Mouse (Mus musculus) brain, embryonic 14.5 days (tissue): Measurements from ENCODE around the gene Rwdd1. TPM values are rescaled to one million over a fixed set of nuclear protein-coding genes. Genes with fewer than 3 reads are reported as not detected.
"Not testable (repeated sequence)": the region's sequence is repeated elsewhere in the genome, so short reads cannot be mapped to it uniquely, and the experiment has no call there.

ENCODE experiments used
- DNase-seq: peaks from one replicate; pipeline ENCODE4 v3.0.0-alpha.2; 2011; ENCODE audit warnings: low read depth
- CTCF ChIP-seq: fragments of 200-500 bp; IDR thresholded peaks from 2 replicates; pipeline ENCODE4 v1.5.1; 2012; ENCODE audit warnings: inconsistent platforms, mild to moderate bottlenecking, moderate library complexity, borderline replicate concordance; ENCODE audit not compliant: insufficient read depth, insufficient read length; ENCODE audit errors: extremely low read depth
- POLR2A ChIP-seq: fragments of 200-500 bp; IDR thresholded peaks from 2 replicates; pipeline ENCODE4 v1.6.1; 2012; ENCODE audit warnings: mild to moderate bottlenecking, inconsistent platforms, borderline replicate concordance; ENCODE audit not compliant: poor library complexity, insufficient read depth, insufficient read length, severe bottlenecking; ENCODE audit errors: extremely low read depth
- polyA plus RNA-seq: library from polyadenylated mRNA; depleted of rRNA; stranded (reverse); fragments of >200 nt; gene quantifications from 2 replicates; pipeline ENCODE4 v1.2.3, GENCODE M21; 2012; rRNA removed

Gene Rwdd1
- 70.6 and 72.4 TPM in 2 replicates for polyA plus RNA-seq

- no peak for TF ChIP-seq CTCF
- TF ChIP-seq POLR2A = peak; percentile 96
- peak; percentile 99 for DNase-seq
Measured at GRCm38 (mm10) chr10:34019302-34020075, at the start of gene Rwdd1. Gene Rwdd1 (minus strand): TSS chr10:34019624.

GRCm38 (mm10) chr10:34066591-34066990, 47.2 kb upstream of the Rwdd1 start:
- TF ChIP-seq CTCF = no peak
- no peak for TF ChIP-seq POLR2A
- no peak for DNase-seq

DNA sequence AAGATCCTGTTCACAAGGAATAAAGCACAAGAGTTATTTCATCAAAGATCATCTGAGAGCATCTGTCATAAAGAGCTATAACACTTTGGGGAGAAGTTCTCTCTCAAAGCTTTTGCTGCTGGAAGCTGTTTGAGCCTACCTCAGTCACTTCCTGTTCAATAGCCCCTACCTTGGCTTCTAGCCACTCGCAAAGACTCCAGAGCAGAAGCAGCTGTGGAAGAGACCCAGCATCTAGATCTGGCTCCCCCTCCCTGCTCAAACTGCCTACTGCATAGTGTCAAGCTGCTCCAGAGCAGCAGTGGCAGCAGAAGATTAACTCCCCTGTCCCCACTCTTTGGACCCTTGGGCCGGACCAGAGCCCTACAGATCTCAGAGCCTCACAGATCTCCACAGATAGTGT, 34.6 kb upstream of the Rwdd1 start:
- DNase-seq = no peak
- TF ChIP-seq POLR2A = no peak
- TF ChIP-seq CTCF = no peak

DNA sequence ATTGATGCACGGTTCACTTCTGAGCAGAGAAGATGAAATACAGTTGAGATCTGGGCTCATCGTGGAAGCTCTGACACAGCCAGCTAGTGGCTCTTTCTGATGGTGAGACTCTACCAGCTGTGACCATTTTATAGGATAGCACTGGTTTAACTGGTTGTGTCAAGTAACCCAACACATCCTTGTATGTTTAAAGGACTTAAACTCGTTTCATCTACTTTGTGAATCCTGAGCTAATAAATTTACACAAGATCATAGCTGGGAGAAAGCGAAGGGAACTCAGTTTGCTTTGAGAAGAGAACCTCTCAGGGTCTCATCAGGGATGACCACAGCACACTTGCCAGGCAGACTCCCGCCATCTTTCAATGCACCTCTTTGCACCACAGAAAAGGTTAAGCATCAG, 24.8 kb upstream of the Rwdd1 start, which contains the start of gene Calhm4:
Gene Calhm4 (minus strand): TSS at position 101 of the 400 bp plus-strand sequence.
- no peak for TF ChIP-seq CTCF
- no peak for TF ChIP-seq POLR2A
- DNase-seq = no peak

DNA sequence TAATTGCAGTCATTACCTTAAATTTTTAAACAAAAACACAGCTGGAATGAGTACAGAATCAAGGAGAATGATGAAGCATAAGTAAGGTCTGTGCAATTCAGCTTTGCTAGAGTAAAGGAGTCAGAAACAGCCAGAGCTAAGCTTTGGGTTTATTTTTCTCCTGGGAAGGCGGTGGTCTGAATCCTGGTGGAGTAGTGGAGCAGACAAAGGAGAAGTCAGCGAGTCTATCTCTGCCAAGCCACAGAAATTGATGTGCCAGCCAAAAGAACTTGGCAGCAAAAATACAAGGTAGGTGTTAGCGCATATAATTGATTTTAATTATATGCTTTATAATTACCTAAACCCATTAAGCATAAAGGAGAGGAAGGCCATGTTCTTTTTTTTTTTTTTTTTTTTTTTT, 18.0 kb upstream of the Rwdd1 start, which contains the start of gene Trappc3l:
Gene Trappc3l (plus strand): TSS at position 197 of the 400 bp plus-strand sequence.
- peak; percentile 63 for DNase-seq

DNA sequence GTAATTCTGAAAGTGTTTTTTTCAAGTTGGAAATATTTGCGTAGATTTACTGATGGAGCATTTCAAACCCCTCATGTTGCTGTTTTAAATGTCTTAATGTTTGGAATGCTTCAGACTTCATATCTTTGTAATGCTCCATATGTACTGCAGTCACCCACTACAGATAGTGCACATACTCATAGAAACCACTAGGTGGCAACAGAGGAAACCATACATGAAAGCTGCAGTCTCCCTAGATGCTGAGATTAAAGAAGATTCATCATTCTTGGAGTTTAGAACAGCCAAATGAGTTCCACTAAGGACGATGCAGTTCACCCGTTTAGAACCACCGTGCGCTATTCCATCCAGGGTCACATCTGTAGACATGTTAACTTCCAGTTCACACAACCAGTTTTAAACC, 17.2 kb upstream of the Rwdd1 start:
- TF ChIP-seq CTCF (peak; percentile 59; the same call in 1 of the 2 replicates), POLR2A (no peak)
- DNase-seq = peak; percentile 80

More for the DNA sequence above, 18.0 kb upstream of the Rwdd1 start, which contains the start of gene Trappc3l:
- no peak for TF ChIP-seq CTCF

DNA sequence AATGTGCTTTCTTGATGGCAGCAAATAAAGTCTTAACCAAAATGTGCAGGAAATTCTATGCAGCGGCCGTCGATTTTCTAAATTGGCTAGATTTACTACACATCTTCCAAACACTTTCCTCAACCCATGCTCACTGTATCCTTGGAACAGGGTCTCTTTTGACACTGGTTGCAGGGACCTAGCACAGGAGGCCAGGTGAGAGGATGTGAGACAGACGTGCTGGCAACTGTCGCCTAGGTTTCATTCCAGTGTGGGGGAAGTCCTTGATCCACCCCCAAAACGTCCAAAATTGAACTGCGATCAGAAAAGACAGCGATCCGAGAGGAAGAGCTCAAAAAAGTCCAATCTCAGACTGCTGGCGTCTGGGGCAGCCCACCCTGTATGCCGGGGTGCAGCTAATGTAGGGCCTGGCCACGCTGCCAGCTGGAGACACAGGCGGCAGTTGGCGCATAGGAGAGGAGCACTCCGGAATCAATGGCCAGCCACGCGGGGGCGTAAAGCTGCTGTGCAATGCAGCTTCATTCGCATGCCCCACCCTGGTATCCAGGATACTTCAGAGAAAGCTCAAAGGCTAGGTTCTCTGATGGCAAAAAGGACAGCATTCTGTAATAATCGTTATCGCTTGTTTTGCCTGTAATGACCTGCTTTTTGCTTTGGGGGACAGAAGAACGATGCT, 14.3 kb upstream of the Rwdd1 start:
- TF ChIP-seq CTCF (peak; percentile 78), POLR2A (no peak)
- DNase-seq = peak; percentile 91

DNA sequence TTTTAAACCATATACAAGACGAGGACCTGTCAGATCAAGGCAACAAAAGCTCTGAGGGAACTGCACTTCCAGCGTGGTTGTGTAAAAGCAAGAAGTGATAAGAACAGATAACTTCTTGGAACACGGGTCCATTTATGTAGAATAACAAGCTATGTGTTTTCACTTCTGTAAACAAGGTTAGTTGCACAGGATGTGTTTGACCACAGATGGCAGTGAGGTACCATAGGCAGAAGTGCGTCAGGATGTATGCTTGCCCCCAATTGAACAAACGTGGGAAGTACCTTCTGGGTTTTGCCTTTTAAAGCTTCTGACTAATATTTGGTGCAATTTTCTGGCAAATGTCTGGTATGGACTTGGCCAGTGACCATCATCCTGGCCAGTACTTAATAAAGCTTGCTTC, 10.9 kb upstream of the Rwdd1 start:
- no peak for DNase-seq
- TF ChIP-seq POLR2A = no peak

- peak; percentile 66 for DNase-seq
Measured at GRCm38 (mm10) chr10:34018746-34019301, 600 bp downstream of the Rwdd1 start.

GRCm38 (mm10) chr10:34013241-34013640, 6.2 kb downstream of the Rwdd1 start:
- DNase-seq = no peak
- TF ChIP-seq POLR2A (no peak), CTCF (no peak)

More at GRCm38 (mm10) chr10:34018746-34019301, 600 bp downstream of the Rwdd1 start:
- TF ChIP-seq POLR2A (no peak), CTCF (no peak)

- TF ChIP-seq POLR2A (no peak), CTCF (no peak)
Measured at GRCm38 (mm10) chr10:34012581-34012980, 6.8 kb downstream of the Rwdd1 start.

DNA sequence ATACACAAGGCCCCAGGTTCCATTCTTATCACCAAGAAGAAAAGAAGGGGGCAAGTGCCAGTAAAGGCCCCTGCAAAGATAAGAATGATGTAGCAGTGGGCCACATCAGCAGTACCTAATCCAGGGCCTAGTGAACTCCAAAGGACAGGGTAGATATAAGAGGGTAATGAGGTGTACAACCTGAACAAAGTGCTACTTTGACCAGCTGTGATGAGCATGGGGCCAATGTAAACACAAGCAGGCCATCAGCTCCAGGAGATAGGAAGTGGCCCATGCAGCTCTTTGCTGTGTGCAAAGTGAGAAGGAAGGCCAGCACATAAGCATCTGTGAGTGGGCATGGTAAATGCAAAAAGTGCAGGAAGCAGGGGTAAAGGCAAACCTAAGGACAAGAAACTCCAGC, 21.0 kb downstream of the Rwdd1 start:
- no peak for DNase-seq
- TF ChIP-seq CTCF (no peak), POLR2A (no peak)

More at GRCm38 (mm10) chr10:34012581-34012980, 6.8 kb downstream of the Rwdd1 start:
- DNase-seq = no peak

DNA sequence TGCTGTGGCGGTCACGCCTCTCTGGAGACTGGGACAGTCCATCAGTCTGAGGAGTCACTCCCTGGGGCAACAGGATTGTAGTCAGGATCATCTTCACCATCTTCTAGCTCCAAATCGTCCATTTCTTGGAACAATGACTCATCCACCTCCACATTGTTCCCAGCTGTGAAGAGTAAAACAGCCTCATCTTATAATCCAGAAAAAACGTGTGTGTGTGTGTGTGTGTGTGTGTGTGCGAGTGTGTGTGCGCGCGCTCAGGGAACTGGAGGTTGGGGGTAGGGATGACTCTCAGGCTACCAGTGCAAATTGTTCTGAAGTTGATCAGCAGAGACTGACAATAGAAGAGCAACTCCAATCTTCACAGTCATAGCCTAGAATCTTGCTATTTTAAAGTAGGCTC, 22.7 kb downstream of the Rwdd1 start:
- not testable (repeated sequence) for DNase-seq
